Mouse (Mus musculus) heart, embryonic 13.5 days (tissue): ENCODE measurements around the gene Matn4. TPM values are rescaled to one million over a fixed set of nuclear protein-coding genes. Genes with fewer than 3 reads are reported as not detected.
A peak's percentile ranks its signal among the peaks of the same experiment; 100 is the strongest.

ENCODE experiments used
- ATAC-seq: fragments of 200-750 bp; cut with Nextera tagmentation; 2 replicates; pipeline ENCODE4 v1.8.0; 2017; ENCODE audit warnings: moderate TSS enrichment; ENCODE audit not compliant: insufficient number of reproducible peaks, low FRiP score, low TSS enrichment; ENCODE audit errors: extremely low read depth
- H3K27ac ChIP-seq: fragments of 300-500 bp; sonication (generic); replicated peaks from 2 replicates; pipeline ENCODE4 v1.5.1; 2015; ENCODE audit warnings: moderate library complexity, mild to moderate bottlenecking, inconsistent platforms
- H3K27me3 ChIP-seq: fragments of 300-500 bp; sonication (generic); replicated peaks from 2 replicates; pipeline ENCODE4 v1.6.1; 2015; ENCODE audit warnings: mild to moderate bottlenecking, inconsistent platforms
- H3K36me3 ChIP-seq: fragments of 300-500 bp; sonication (generic); 2 replicates; pipeline ENCODE4 v1.6.1; 2015; ENCODE audit warnings: mild to moderate bottlenecking, inconsistent platforms
- H3K4me1 ChIP-seq: fragments of 300-500 bp; sonication (generic); 2 replicates; pipeline ENCODE4 v1.6.1; 2015; ENCODE audit warnings: inconsistent platforms
- H3K4me2 ChIP-seq: fragments of 300-500 bp; sonication (generic); 2 replicates; pipeline ENCODE4 v1.6.1; 2015; ENCODE audit warnings: inconsistent platforms, mild to moderate bottlenecking, moderate library complexity
- H3K4me3 ChIP-seq: fragments of 300-500 bp; sonication (generic); 2 replicates; pipeline ENCODE4 v1.5.1; 2015; ENCODE audit warnings: moderate library complexity, mild to moderate bottlenecking, inconsistent platforms
- H3K9ac ChIP-seq: fragments of 300-500 bp; sonication (generic); 2 replicates; pipeline ENCODE4 v1.6.1; 2015; ENCODE audit warnings: inconsistent platforms, mild to moderate bottlenecking, moderate library complexity
- H3K9me3 ChIP-seq: fragments of 300-500 bp; sonication (generic); 2 replicates; pipeline ENCODE4 v1.6.1; 2016; ENCODE audit warnings: inconsistent platforms
- WGBS: fragments of 180-500 bp; shearing (Covaris S2); methylation state at CpG from one replicate; pipeline ENCODE4 v1.1.7; 2015; ENCODE audit warnings: mixed read lengths; 5-methylcytosine and 5-hydroxymethylcytosine counted together
- polyA plus RNA-seq: library from polyadenylated mRNA; unstranded; fragments of >200 nt; fragmentation: Nextera tagmentation; extraction: Ambion mirVana; gene quantifications from 2 replicates; pipeline ENCODE4 v1.2.1, GENCODE M21; 2015

Matn4 gene
- polyA plus RNA-seq, 1 experiment from 2014 or later, result 5.2 TPM

DNA sequence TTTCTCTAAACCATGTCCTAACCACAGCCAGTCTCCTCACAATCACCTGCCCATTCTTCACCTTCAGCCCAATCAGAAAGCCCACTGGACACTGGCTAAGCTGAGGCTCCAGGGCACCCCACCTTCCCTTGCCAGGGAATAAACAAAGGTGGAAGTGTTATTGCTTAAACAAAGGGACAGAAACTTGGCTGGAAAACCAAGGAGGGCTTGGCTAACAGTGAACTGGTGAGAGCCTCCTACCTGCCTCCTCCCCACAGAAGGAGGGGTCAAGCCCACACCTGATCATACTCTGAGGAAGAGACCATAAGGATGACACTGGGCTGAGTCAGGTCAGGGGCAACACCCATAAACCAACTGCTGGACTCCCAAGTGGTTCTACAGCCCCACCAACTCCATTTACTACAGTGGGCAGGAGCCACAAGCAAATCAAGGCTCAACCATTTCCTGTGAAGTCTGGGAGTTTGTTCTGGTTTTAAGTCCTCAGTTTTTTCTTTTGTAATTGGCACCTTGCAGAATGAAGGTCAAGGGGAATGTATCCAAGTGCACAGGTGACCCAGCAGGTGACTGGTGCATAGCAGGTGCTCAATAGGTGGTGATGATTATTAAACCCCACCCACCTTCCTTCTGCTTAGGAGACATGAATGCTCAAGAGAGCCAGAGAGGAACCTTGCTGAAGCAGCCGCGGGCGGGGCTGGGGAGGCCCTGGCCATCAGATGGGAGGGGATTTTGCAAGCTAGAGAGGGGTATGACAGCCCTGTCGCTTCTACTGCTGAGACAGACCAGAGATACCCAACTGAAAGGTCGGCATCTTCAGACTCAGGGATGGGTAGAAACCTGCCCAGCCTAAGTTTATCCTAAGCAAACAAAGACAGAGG, 30.5 kb upstream of the Matn4 start:
- Histone ChIP-seq H3K4me1 (peaks cover 96% of the 10 kb centered on the region), H3K4me2 (no peak overlapping the region), H3K27ac (no peak overlapping the region), H3K27me3 (no peaks in the 10 kb centered on the region), H3K36me3 (no peaks in the 10 kb centered on the region), H3K9ac (peak overlapping the region; percentile 63), H3K4me3 (no peak overlapping the region), H3K9me3 (no peaks in the 10 kb centered on the region)
- no peak for ATAC-seq
- 26% methylated on average over 5 of the region's 5 CpGs for WGBS

DNA sequence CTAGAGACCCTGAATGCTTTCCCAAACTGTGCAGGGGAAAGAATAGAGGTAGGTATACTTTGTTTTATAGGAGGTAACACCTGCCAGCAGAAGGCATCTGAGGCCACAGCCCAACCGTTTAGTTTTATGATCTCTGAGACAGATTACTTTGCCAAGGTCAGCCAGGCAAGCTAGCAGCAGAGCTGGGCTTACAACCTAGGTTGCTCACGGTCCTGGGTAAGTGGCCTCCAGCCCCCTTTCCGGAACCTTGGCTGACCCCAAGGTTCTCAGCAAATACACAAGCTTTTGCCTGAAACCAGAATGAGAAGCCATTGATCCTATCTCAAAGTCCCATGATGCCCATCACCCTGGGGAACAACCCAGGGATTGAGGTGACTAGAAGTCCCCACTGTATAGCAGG, 29.7 kb upstream of the Matn4 start:
- H3K9ac ChIP-seq, result no peak overlapping the region
- H3K9me3 ChIP-seq, result no peaks in the 10 kb centered on the region
- WGBS, result 68% methylated on average over 3 of the region's 3 CpGs
- H3K27ac ChIP-seq, result no peak overlapping the region
- no peak for ATAC-seq
- H3K27me3 ChIP-seq, result no peaks in the 10 kb centered on the region
- peaks cover 3% of the 10 kb centered on the region for H3K36me3 ChIP-seq
- peaks cover 92% of the 10 kb centered on the region for H3K4me1 ChIP-seq
- H3K4me2 ChIP-seq, result no peak overlapping the region
- no peak overlapping the region for H3K4me3 ChIP-seq

- 66% methylated on average over 9 of the region's 9 CpGs for WGBS
These were observed 28.4 kb upstream of the Matn4 start for GRCm38 (mm10) chr2:164433278-164433895.

DNA sequence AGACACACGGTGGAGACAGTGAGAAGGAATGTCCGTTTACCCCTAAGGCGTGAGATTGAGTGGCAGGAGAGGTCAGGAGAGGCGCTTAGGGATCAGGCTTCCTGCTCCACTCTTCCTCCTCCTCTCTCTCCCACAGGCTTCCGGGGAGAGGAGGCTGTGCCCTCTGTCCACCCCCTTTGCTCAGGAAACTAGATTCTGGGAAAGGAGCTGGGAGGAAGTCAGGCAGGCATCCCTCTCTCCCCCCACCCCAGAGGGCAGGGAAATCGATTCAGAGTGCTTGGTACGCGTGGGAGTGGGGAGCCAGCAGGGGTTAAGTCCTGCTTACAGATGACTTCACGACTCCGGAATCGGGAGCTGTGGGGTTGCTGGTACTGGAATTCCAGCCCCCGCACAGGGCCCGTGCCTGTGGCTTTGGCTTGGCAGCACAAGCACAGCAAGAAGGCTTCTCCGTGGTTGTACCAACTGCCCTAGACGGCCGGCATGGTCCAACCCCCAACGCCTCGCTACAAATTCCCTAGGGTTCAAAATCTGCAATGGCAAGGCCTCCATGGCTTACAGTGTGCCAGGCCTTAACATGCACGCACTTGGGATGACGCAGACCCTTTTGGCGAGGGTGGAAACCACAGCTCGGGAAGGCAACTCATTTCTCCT, 27.7 kb upstream of the Matn4 start:
- no peaks in the 10 kb centered on the region for H3K9me3 ChIP-seq
- peak overlapping the region; percentile 24 for H3K4me3 ChIP-seq
- peak overlapping the region; percentile 76 for H3K27ac ChIP-seq
- H3K4me1 ChIP-seq, result peaks cover 82% of the 10 kb centered on the region
- H3K9ac ChIP-seq, result peak overlapping the region; percentile 72
- WGBS, result 17% methylated on average over 22 of the region's 22 CpGs
- H3K36me3 ChIP-seq, result peaks cover 23% of the 10 kb centered on the region
- 0 out of 2 replicates have a peak, but pooled peaks cover 5% of the 10 kb centered on the region for H3K27me3 ChIP-seq
- H3K4me2 ChIP-seq, result peak overlapping the region; percentile 53
- ATAC-seq, result no peak

More at GRCm38 (mm10) chr2:164433278-164433895, 28.4 kb upstream of the Matn4 start:
- H3K27me3 ChIP-seq, result 0 out of 2 replicates have a peak, but pooled peaks cover 5% of the 10 kb centered on the region
- H3K36me3 ChIP-seq, result peaks cover 16% of the 10 kb centered on the region
- no peak overlapping the region for H3K4me3 ChIP-seq
- H3K9me3 ChIP-seq, result no peaks in the 10 kb centered on the region
- ATAC-seq, result no peak
- H3K4me1 ChIP-seq, result peaks cover 86% of the 10 kb centered on the region
- H3K27ac ChIP-seq, result peak overlapping the region; percentile 76
- peak overlapping the region; percentile 53 for H3K4me2 ChIP-seq
- peak overlapping the region; percentile 72 for H3K9ac ChIP-seq

GRCm38 (mm10) chr2:164431676-164432465, 26.9 kb upstream of the Matn4 start:
- H3K4me3 ChIP-seq, result no peak overlapping the region
- ATAC-seq, result no peak
- H3K4me1 ChIP-seq, result peaks cover 74% of the 10 kb centered on the region
- H3K9me3 ChIP-seq, result no peaks in the 10 kb centered on the region
- peak overlapping the region; percentile 53 for H3K4me2 ChIP-seq
- H3K27me3 ChIP-seq, result 0 out of 2 replicates have a peak, but pooled peaks cover 5% of the 10 kb centered on the region
- peak overlapping the region; percentile 72 for H3K9ac ChIP-seq
- peaks cover 31% of the 10 kb centered on the region for H3K36me3 ChIP-seq
- H3K27ac ChIP-seq, result peak overlapping the region; percentile 76
- WGBS, result 63% methylated on average over 9 of the region's 9 CpGs

GRCm38 (mm10) chr2:164430697-164431096, 25.7 kb upstream of the Matn4 start:
- 0 out of 2 replicates have a peak, but pooled peaks cover 5% of the 10 kb centered on the region for H3K27me3 ChIP-seq
- peaks cover 62% of the 10 kb centered on the region for H3K4me1 ChIP-seq
- 0 out of 2 replicates have a peak overlapping the region, but pooled peaks have one; percentile 12 for H3K27ac ChIP-seq
- no peaks in the 10 kb centered on the region for H3K9me3 ChIP-seq
- WGBS, result 12% methylated on average over 7 of the region's 7 CpGs
- peaks cover 42% of the 10 kb centered on the region for H3K36me3 ChIP-seq
- no peak overlapping the region for H3K4me3 ChIP-seq
- H3K9ac ChIP-seq, result peak overlapping the region; percentile 54
- H3K4me2 ChIP-seq, result peak overlapping the region; percentile 33
- no peak for ATAC-seq

- no peak overlapping the region for H3K4me3 ChIP-seq
- H3K4me2 ChIP-seq, result peak overlapping the region; percentile 33; the same call in 1 of the 2 replicates
- 0 out of 2 replicates have a peak overlapping the region, but pooled peaks have one; percentile 12 for H3K27ac ChIP-seq
- no peak for ATAC-seq
- H3K9me3 ChIP-seq, result no peaks in the 10 kb centered on the region
- WGBS, result 47% methylated on average over 15 of the region's 15 CpGs
- 0 out of 2 replicates have a peak, but pooled peaks cover 5% of the 10 kb centered on the region for H3K27me3 ChIP-seq
- H3K9ac ChIP-seq, result no peak overlapping the region
- H3K36me3 ChIP-seq, result peaks cover 48% of the 10 kb centered on the region
- peaks cover 55% of the 10 kb centered on the region for H3K4me1 ChIP-seq
These were observed 25.1 kb upstream of the Matn4 start for GRCm38 (mm10) chr2:164429881-164430615.

GRCm38 (mm10) chr2:164428451-164428850, 23.5 kb upstream of the Matn4 start:
- Histone ChIP-seq H3K9ac (no peak overlapping the region), H3K27ac (no peak overlapping the region), H3K9me3 (no peaks in the 10 kb centered on the region), H3K4me3 (no peak overlapping the region), H3K4me2 (no peak overlapping the region), H3K36me3 (peaks cover 62% of the 10 kb centered on the region), H3K27me3 (0 out of 2 replicates have a peak, but pooled peaks cover 5% of the 10 kb centered on the region), H3K4me1 (peaks cover 41% of the 10 kb centered on the region)
- ATAC-seq, result no peak
- WGBS, result 41% methylated on average over 5 of the region's 5 CpGs

DNA sequence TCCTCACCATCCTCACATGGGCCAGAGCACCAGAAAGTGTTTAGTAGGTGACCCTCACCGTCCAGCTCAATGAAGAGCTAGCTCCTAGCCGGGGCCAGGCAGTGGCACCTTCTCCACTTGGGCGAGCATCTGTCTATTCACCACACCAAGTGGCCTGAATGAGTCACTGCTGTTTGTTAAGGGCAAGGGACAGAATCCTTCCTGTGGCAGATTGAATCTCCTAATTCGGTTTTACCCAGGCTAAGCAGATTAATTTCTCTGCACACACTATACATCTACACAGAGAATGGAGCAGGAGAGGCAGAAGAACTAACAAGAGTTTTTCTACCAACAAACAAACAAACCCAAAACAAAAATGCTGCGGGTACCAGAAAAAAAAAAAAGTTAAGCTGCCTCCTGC, 22.0 kb upstream of the Matn4 start:
- H3K9ac ChIP-seq, result no peak overlapping the region
- no peak for ATAC-seq
- 76% methylated on average over 5 of the region's 5 CpGs for whole genome bisulfite sequencing
- H3K4me3 ChIP-seq, result no peak overlapping the region
- H3K27me3 ChIP-seq, result 0 out of 2 replicates have a peak, but pooled peaks cover 5% of the 10 kb centered on the region
- H3K36me3 ChIP-seq, result peaks cover 65% of the 10 kb centered on the region
- peaks cover 26% of the 10 kb centered on the region for H3K4me1 ChIP-seq
- H3K9me3 ChIP-seq, result no peaks in the 10 kb centered on the region
- no peak overlapping the region for H3K27ac ChIP-seq
- no peak overlapping the region for H3K4me2 ChIP-seq

DNA sequence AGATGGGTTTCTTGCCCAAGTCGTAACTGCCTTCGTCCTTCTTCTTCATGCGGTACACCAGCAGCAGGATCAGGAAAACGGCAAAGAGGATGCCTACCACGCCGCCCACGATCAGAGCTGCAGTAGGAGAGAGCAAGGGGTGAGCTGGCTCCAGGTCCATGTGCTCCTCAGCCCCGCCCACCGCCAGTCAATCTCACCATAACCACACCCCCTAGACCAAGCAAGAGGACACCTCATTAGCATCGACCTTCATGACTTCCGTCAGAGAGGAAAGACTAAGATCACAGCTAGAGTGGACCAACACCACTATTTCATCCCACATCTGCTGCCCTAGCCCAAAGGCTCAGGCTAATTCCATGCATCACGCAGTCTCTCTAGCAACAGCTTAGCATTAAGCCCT, 21.2 kb upstream of the Matn4 start:
- peaks cover 18% of the 10 kb centered on the region for H3K4me1 ChIP-seq
- no peak overlapping the region for H3K9ac ChIP-seq
- 0 out of 2 replicates have a peak, but pooled peaks cover 5% of the 10 kb centered on the region for H3K27me3 ChIP-seq
- 19% methylated on average over 12 of the region's 12 CpGs for WGBS
- peaks cover 65% of the 10 kb centered on the region for H3K36me3 ChIP-seq
- no peaks in the 10 kb centered on the region for H3K9me3 ChIP-seq
- no peak overlapping the region for H3K4me2 ChIP-seq
- no peak overlapping the region for H3K4me3 ChIP-seq
- ATAC-seq, result no peak
- H3K27ac ChIP-seq, result no peak overlapping the region
